Mouse (Mus musculus) lung, postnatal 0 days (tissue): ENCODE results near the gene Ankrd60. TPM values are rescaled to one million over a fixed set of nuclear protein-coding genes. Genes with fewer than 3 reads are reported as not detected.

Experiments
- ATAC-seq: fragments of 200-750 bp; cut with Nextera tagmentation; 2 replicates; pipeline ENCODE4 v1.8.0; 2017; ENCODE audit warnings: moderate library complexity
- DNase-seq: peaks from one replicate; pipeline ENCODE4 v3.0.0-alpha.2; 2016; ENCODE audit warnings: low spot score
- H3K27ac ChIP-seq: fragments of 300-500 bp; sonication (generic); 2 replicates; pipeline ENCODE4 v1.5.1; 2014; ENCODE audit warnings: antibody characterized with exemption, mild to moderate bottlenecking, low read length, mixed read lengths
- H3K27me3 ChIP-seq: fragments of 300-500 bp; sonication (generic); replicated peaks from 2 replicates; pipeline ENCODE4 v1.6.1; 2014; ENCODE audit warnings: low read length, mixed read lengths; ENCODE audit not compliant: insufficient read depth
- H3K36me3 ChIP-seq: fragments of 300-500 bp; sonication (generic); 2 replicates; pipeline ENCODE4 v1.6.1; 2014; ENCODE audit warnings: low read length, mixed read lengths; ENCODE audit not compliant: insufficient read depth
- H3K4me1 ChIP-seq: fragments of 300-500 bp; sonication (generic); 2 replicates; pipeline ENCODE4 v1.6.1; 2014; ENCODE audit warnings: antibody characterized with exemption, low read depth, low read length, mixed read lengths; ENCODE audit not compliant: insufficient read depth
- H3K4me2 ChIP-seq: fragments of 300-500 bp; sonication (generic); replicated peaks from 2 replicates; pipeline ENCODE4 v1.6.1; 2014; ENCODE audit warnings: low read depth, mild to moderate bottlenecking, low read length, moderate library complexity, mixed read lengths
- H3K4me3 ChIP-seq: fragments of 300-500 bp; sonication (generic); 2 replicates; pipeline ENCODE4 v1.5.1; 2014; ENCODE audit warnings: low read depth, low read length
- H3K9ac ChIP-seq: fragments of 300-500 bp; sonication (generic); replicated peaks from 2 replicates; pipeline ENCODE4 v1.6.1; 2014; ENCODE audit warnings: low read depth, mild to moderate bottlenecking
- H3K9me3 ChIP-seq: fragments of 300-500 bp; sonication (generic); 2 replicates; pipeline ENCODE4 v1.6.1; 2016; ENCODE audit warnings: low read length, mixed read lengths
- CTCF ChIP-seq: IDR thresholded peaks from 2 replicates; pipeline ENCODE4 v1.5.1; 2016; ENCODE audit warnings: antibody characterized with exemption, mild to moderate bottlenecking
- EP300 ChIP-seq: IDR thresholded peaks from 2 replicates; pipeline ENCODE4 v1.6.1; 2016; ENCODE audit warnings: antibody characterized with exemption, mild to moderate bottlenecking, control low read depth
- WGBS: fragments of 180-500 bp; shearing (Covaris S2); extraction: QIAGEN DNeasy Blood & Tissue Kit; methylation state at CpG from one replicate; pipeline ENCODE4 v1.1.7; 2014; 5-methylcytosine and 5-hydroxymethylcytosine counted together
- polyA plus RNA-seq: library from polyadenylated mRNA; unstranded; fragments of >200 nt; fragmentation: Nextera tagmentation; extraction: Ambion mirVana; gene quantifications from 2 replicates; pipeline ENCODE4 v1.2.1, GENCODE M21; 2015

Ankrd60 gene
- polyA plus RNA-seq, 1 experiment from 2014 or later: not detected

DNA sequence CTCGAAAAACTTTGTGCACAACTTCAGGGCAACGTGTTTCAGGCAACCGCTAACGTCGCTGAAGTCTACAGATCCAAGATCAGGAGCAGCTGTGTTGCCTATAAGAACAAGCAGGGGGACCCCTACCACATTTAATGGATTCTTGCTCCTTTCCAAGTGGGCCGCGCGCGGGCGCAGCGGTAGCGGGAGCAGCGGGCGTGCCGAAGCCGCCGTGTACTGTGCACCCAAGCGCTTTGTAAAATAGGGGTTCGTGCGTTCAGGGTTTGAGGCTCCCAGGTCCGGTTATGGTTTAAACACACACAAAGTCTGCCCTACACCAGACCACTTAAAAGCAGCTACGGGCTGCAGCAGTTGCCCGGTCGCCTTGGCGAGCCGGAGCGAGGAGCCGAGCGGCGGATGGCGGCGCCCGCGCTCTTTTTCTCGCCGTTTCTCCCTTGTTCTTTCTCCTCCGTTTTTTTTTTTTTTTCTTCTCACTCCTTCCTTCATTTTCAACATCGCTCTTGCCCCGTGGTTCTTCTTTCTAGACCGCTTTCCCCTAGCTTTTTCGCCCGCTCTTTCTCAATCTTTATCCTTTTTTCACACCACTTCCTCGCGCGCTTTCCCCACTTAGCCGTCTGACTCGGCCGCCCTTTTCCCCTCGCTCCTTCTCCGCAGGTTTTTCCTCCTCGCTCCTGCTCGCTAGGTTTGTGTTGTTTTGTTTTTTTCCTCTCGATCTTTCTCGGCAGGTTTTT, 7.4 kb upstream of the Ankrd60 start:
- peak overlapping the region; percentile 28 for H3K4me3 ChIP-seq
- DNase-seq: peak; percentile 21
- 0 out of 2 replicates have a peak, but pooled peaks have one; percentile 18 for ATAC-seq

GRCm38 (mm10) chr2:173584361-173584760, 6.2 kb upstream of the Ankrd60 start:
- Histone ChIP-seq H3K27me3 (peaks cover 14% of the 10 kb centered on the region), H3K9me3 (no peaks in the 10 kb centered on the region), H3K27ac (no peak overlapping the region), H3K36me3 (no peaks in the 10 kb centered on the region), H3K4me1 (peaks cover 5% of the 10 kb centered on the region), H3K4me2 (no peak overlapping the region), H3K9ac (no peak overlapping the region), H3K4me3 (no peak overlapping the region)
- no peak for TF ChIP-seq EP300
- TF ChIP-seq CTCF: no peak
- WGBS: 61% methylated on average over 15 of the region's 15 CpGs
- ATAC-seq: no peak
- no peak for DNase-seq

More for the DNA sequence above, 7.4 kb upstream of the Ankrd60 start:
- TF ChIP-seq EP300: no peak
- TF ChIP-seq CTCF: no peak
- no peak overlapping the region for H3K9ac ChIP-seq
- H3K27ac ChIP-seq: no peak overlapping the region
- no peaks in the 10 kb centered on the region for H3K9me3 ChIP-seq
- WGBS: 3% methylated on average over 46 of the region's 54 CpGs
- peaks cover 5% of the 10 kb centered on the region for H3K4me1 ChIP-seq
- H3K4me2 ChIP-seq: peak overlapping the region; percentile 61
- no peaks in the 10 kb centered on the region for H3K36me3 ChIP-seq
- H3K27me3 ChIP-seq: peaks cover 14% of the 10 kb centered on the region

GRCm38 (mm10) chr2:173583455-173583854, 5.3 kb upstream of the Ankrd60 start:
- H3K4me1 ChIP-seq: peaks cover 5% of the 10 kb centered on the region
- DNase-seq (peak; percentile 21), ATAC-seq (no peak)
- TF ChIP-seq EP300: no peak
- peak; percentile 72 for TF ChIP-seq CTCF
- no peaks in the 10 kb centered on the region for H3K36me3 ChIP-seq
- no peak overlapping the region for H3K9ac ChIP-seq
- no peak overlapping the region for H3K4me3 ChIP-seq
- no peaks in the 10 kb centered on the region for H3K9me3 ChIP-seq
- peaks cover 14% of the 10 kb centered on the region for H3K27me3 ChIP-seq
- no peak overlapping the region for H3K27ac ChIP-seq
- 46% methylated on average over 5 of the region's 5 CpGs for WGBS
- H3K4me2 ChIP-seq: no peak overlapping the region

GRCm38 (mm10) chr2:173582903-173583302, 4.7 kb upstream of the Ankrd60 start:
- TF ChIP-seq CTCF: no peak
- no peak for TF ChIP-seq EP300
- no peak overlapping the region for H3K4me2 ChIP-seq
- peaks cover 14% of the 10 kb centered on the region for H3K27me3 ChIP-seq
- ATAC-seq: no peak
- 98% methylated on average over 3 of the region's 3 CpGs for WGBS
- no peaks in the 10 kb centered on the region for H3K36me3 ChIP-seq
- no peak overlapping the region for H3K4me3 ChIP-seq
- H3K9ac ChIP-seq: no peak overlapping the region
- H3K27ac ChIP-seq: no peak overlapping the region
- H3K9me3 ChIP-seq: no peaks in the 10 kb centered on the region
- H3K4me1 ChIP-seq: peaks cover 5% of the 10 kb centered on the region
- no peak for DNase-seq

- Histone ChIP-seq H3K9ac (no peak overlapping the region), H3K9me3 (no peaks in the 10 kb centered on the region), H3K4me2 (no peak overlapping the region), H3K4me1 (peaks cover 5% of the 10 kb centered on the region), H3K36me3 (no peaks in the 10 kb centered on the region), H3K27me3 (peaks cover 13% of the 10 kb centered on the region), H3K4me3 (no peak overlapping the region), H3K27ac (no peak overlapping the region)
- ATAC-seq (no peak), DNase-seq (no peak)
- TF ChIP-seq EP300 (no peak), CTCF (no peak)
These were observed 2.9 kb upstream of the Ankrd60 start for GRCm38 (mm10) chr2:173581096-173581495.

GRCm38 (mm10) chr2:173578595-173578994, 430 bp upstream of the Ankrd60 start:
- 0 out of 2 replicates have a peak, but pooled peaks cover 4% of the 10 kb centered on the region for H3K27me3 ChIP-seq
- DNase-seq: no peak
- no peaks in the 10 kb centered on the region for H3K36me3 ChIP-seq
- no peaks in the 10 kb centered on the region for H3K9me3 ChIP-seq
- TF ChIP-seq EP300 (no peak), CTCF (no peak)
- H3K27ac ChIP-seq: no peak overlapping the region
- H3K4me3 ChIP-seq: peak overlapping the region; percentile 25; the same call in 1 of the 2 replicates
- no peak for ATAC-seq
- H3K9ac ChIP-seq: no peak overlapping the region
- no peak overlapping the region; the same call in 1 of the 2 replicates for H3K4me2 ChIP-seq
- H3K4me1 ChIP-seq: no peaks in the 10 kb centered on the region
- WGBS: 18% methylated on average over 8 of the region's 8 CpGs
